Mouse (Mus musculus): Measurements from ENCODE around the gene Cs. TPM values are rescaled to one million over a fixed set of nuclear protein-coding genes. Genes with fewer than 3 reads are reported as not detected.

Cs gene
- polyA plus RNA-seq, 2 experiments from 2014 or later, result 145 to 149 TPM

- ATAC-seq, result no peak
Observed at GRCm38 (mm10) chr10:128410560-128410845, 73.0 kb downstream of the Cs start.

GRCm38 (mm10) chr10:128411211-128412054 lies 73.9 kb downstream of the Cs start, which contains the start of the genes Nabp2 and Rnf41:
Nabp2 (minus strand) TSS chr10:128411492.
Rnf41 (plus strand) TSS chr10:128411657.
- peak; percentile 72 for ATAC-seq

GRCm38 (mm10) chr10:128412055-128412381 lies 74.5 kb downstream of the Cs start:
- no peak for ATAC-seq

Other genes with a start within 250 kb of the Cs start
- 10 to 100 TPM; 44.1 to 53.3 TPM for gene Baz2a, start 246.2 kb upstream of the Cs start, polyA plus RNA-seq (2017; shearing (Covaris generic))
- gene Rbms2, start 157.4 kb upstream of the Cs start, polyA plus RNA-seq (2017; shearing (Covaris generic)), result 10 to 100 TPM; 20.9 to 25.0 TPM
- under 1 TPM in 1 of 2 experiments, not detected in 1; 0.26 TPM for gene Gls2, start 143.3 kb upstream of the Cs start, polyA plus RNA-seq (2017; shearing (Covaris generic))
- 10 to 100 TPM; 13.3 to 15.6 TPM for gene Spryd4, start 125.9 kb upstream of the Cs start, polyA plus RNA-seq (2017; shearing (Covaris generic))
- not detected for gene Mip, start 111.9 kb upstream of the Cs start, polyA plus RNA-seq (2017; shearing (Covaris generic))
- gene Timeless, start 105.7 kb upstream of the Cs start, polyA plus RNA-seq (2017; shearing (Covaris generic)), result 10 to 100 TPM; 23.7 to 35.9 TPM
- gene Apon, start 83.6 kb upstream of the Cs start, polyA plus RNA-seq (2017; shearing (Covaris generic)), result not detected
- not detected for gene Apof, start 69.1 kb upstream of the Cs start, polyA plus RNA-seq (2017; shearing (Covaris generic))
- 10 to 100 TPM; 45.6 to 66.1 TPM for gene Stat2, start 67.2 kb upstream of the Cs start, polyA plus RNA-seq (2017; shearing (Covaris generic))
- not detected for gene Il23a, start 39.0 kb upstream of the Cs start, polyA plus RNA-seq (2017; shearing (Covaris generic))
- gene Pan2, start 34.4 kb upstream of the Cs start, polyA plus RNA-seq (2017; shearing (Covaris generic)), result 10 to 100 TPM; 18.9 to 21.1 TPM
- gene Cnpy2, start 15.3 kb upstream of the Cs start, polyA plus RNA-seq (2017; shearing (Covaris generic)), result 100 to 1,000 TPM in 1 of 2 experiments, 10 to 100 TPM in 1; 96.7 to 115 TPM
- 10 to 100 TPM; 14.3 to 20.3 TPM for gene Coq10a, start 31.3 kb downstream of the Cs start, polyA plus RNA-seq (2017; shearing (Covaris generic))
- 1 to 10 TPM; 2.6 to 4.5 TPM for gene Ankrd52, start 39.4 kb downstream of the Cs start, polyA plus RNA-seq (2017; shearing (Covaris generic))
- gene Slc39a5, start 63.5 kb downstream of the Cs start, polyA plus RNA-seq (2017; shearing (Covaris generic)), result not detected
- gene Nabp2, start 73.8 kb downstream of the Cs start, polyA plus RNA-seq (2017; shearing (Covaris generic)), result 10 to 100 TPM; 75.0 to 81.0 TPM
- 10 to 100 TPM; 26.1 to 39.3 TPM for gene Rnf41, start 73.9 kb downstream of the Cs start, polyA plus RNA-seq (2017; shearing (Covaris generic))
- gene Smarcc2, start 121.5 kb downstream of the Cs start, polyA plus RNA-seq (2017; shearing (Covaris generic)), result 10 to 100 TPM; 53.8 to 54.8 TPM
- gene Myl6, start 156.4 kb downstream of the Cs start, polyA plus RNA-seq (2017; shearing (Covaris generic)), result 1,000 to 10,000 TPM; 1,113 TPM
- gene Myl6b, start 161.0 kb downstream of the Cs start, polyA plus RNA-seq (2017; shearing (Covaris generic)), result 1 to 10 TPM; 2.0 to 6.9 TPM
- 10 to 100 TPM; 77.5 to 80.7 TPM for gene Esyt1, start 188.1 kb downstream of the Cs start, polyA plus RNA-seq (2017; shearing (Covaris generic))
- gene Zc3h10, start 210.0 kb downstream of the Cs start, polyA plus RNA-seq (2017; shearing (Covaris generic)), result 10 to 100 TPM in 1 of 2 experiments, 1 to 10 TPM in 1; 6.4 to 10.1 TPM
- gene Rpl41, start 211.6 kb downstream of the Cs start, polyA plus RNA-seq (2017; shearing (Covaris generic)), result 1,000 to 10,000 TPM; 5,950 to 7,803 TPM
- 100 to 1,000 TPM; 136 to 160 TPM for gene Pa2g4, start 228.3 kb downstream of the Cs start, polyA plus RNA-seq (2017; shearing (Covaris generic))